Mouse (Mus musculus) T-helper 17 cell (primary cell): ENCODE data around the gene Aph1a.

ENCODE experiments used
- in situ Hi-C, 2 experiments: fragments of 300-600 bp; cut with MboI, MseI; formaldehyde crosslinking; loops; 1 replicate in 1 of 2; 2 replicates in 1 of 2; pipeline ENCODE4 v1.15.1; 2025; ENCODE audit warnings: high pct_unique_total_duplicates in 2 of 2

Gene Aph1a

GRCm38 (mm10) chr3:95907613-95908012 is 13.8 kb downstream of the Aph1a start:
- in situ Hi-C loops = no loop called here

GRCm38 (mm10) chr3:95914706-95915105 is 20.9 kb downstream of the Aph1a start:
- in situ Hi-C loops = no loop called here

- in situ Hi-C loops = no loop called here
Measured at GRCm38 (mm10) chr3:95916760-95917159, 23.0 kb downstream of the Aph1a start.

GRCm38 (mm10) chr3:95920532-95920931 is 26.8 kb downstream of the Aph1a start:
- in situ Hi-C loops = loop anchor here in 1 of 2 experiments (10.0 kb wide), 1 partner anchor 566 kb away; the partner anchor contains the start of gene Setdb1

GRCm38 (mm10) chr3:95923429-95923828 is 29.7 kb downstream of the Aph1a start:
- in situ Hi-C loops = loop anchor here in 1 of 2 experiments (10.0 kb wide), 1 partner anchor 569 kb away; the partner anchor contains the start of gene Setdb1

GRCm38 (mm10) chr3:95924185-95924584 is 30.4 kb downstream of the Aph1a start:
- in situ Hi-C loops = loop anchor here in 1 of 2 experiments (10.0 kb wide), 1 partner anchor 569 kb away; the partner anchor contains the start of gene Setdb1

GRCm38 (mm10) chr3:95925087-95925486 is 31.3 kb downstream of the Aph1a start:
- in situ Hi-C loops = loop anchor here in 1 of 2 experiments (10.0 kb wide), 1 partner anchor 570 kb away; the partner anchor contains the start of gene Setdb1

GRCm38 (mm10) chr3:95928261-95928657 is 34.5 kb downstream of the Aph1a start:
- in situ Hi-C loops = loop anchor here in 1 of 2 experiments (10.0 kb wide), 1 partner anchor 573 kb away; the partner anchor contains the start of gene Setdb1

- in situ Hi-C loops = loop anchor here in 1 of 2 experiments (10.0 kb wide), 1 partner anchor 574 kb away; the partner anchor contains the start of gene Setdb1
Measured at GRCm38 (mm10) chr3:95928658-95929503, 35.1 kb downstream of the Aph1a start, which contains the start of gene Anp32e. Gene Anp32e (plus strand): TSS chr3:95929246.

- in situ Hi-C loops = loop anchor here in 1 of 2 experiments (10.0 kb wide), 1 partner anchor 575 kb away; the partner anchor contains the start of gene Setdb1
Measured at GRCm38 (mm10) chr3:95929581-95930470, 36.1 kb downstream of the Aph1a start.

- in situ Hi-C loops = no loop called here
Measured at GRCm38 (mm10) chr3:95930471-95930789, 36.7 kb downstream of the Aph1a start.

- in situ Hi-C loops = no loop called here
Measured at GRCm38 (mm10) chr3:95931471-95931870, 37.7 kb downstream of the Aph1a start.

GRCm38 (mm10) chr3:95932157-95932556 is 38.4 kb downstream of the Aph1a start:
- in situ Hi-C loops = no loop called here

GRCm38 (mm10) chr3:95932566-95932965 is 38.8 kb downstream of the Aph1a start:
- in situ Hi-C loops = no loop called here

GRCm38 (mm10) chr3:95933111-95933750 is 39.5 kb downstream of the Aph1a start:
- in situ Hi-C loops = no loop called here

- in situ Hi-C loops = no loop called here
Measured at GRCm38 (mm10) chr3:95934448-95934847, 40.7 kb downstream of the Aph1a start.

- in situ Hi-C loops = no loop called here
Measured at GRCm38 (mm10) chr3:95938217-95938616, 44.4 kb downstream of the Aph1a start.

- in situ Hi-C loops = no loop called here
Measured at GRCm38 (mm10) chr3:95938835-95939234, 45.1 kb downstream of the Aph1a start.

GRCm38 (mm10) chr3:95942749-95943148 is 49.0 kb downstream of the Aph1a start:
- in situ Hi-C loops = loop anchor here in 1 of 2 experiments (10.0 kb wide), 1 partner anchor 168 kb away; no protein-coding TSS in a partner anchor

GRCm38 (mm10) chr3:95943226-95943625 is 49.5 kb downstream of the Aph1a start:
- in situ Hi-C loops = loop anchor here in 1 of 2 experiments (10.0 kb wide), 1 partner anchor 168 kb away; no protein-coding TSS in a partner anchor

- in situ Hi-C loops = loop anchor here in 1 of 2 experiments (10.0 kb wide), 1 partner anchor 170 kb away; no protein-coding TSS in a partner anchor
Measured at GRCm38 (mm10) chr3:95944742-95945141, 51.0 kb downstream of the Aph1a start.
